Mouse (Mus musculus) intestine, embryonic 16.5 days (tissue): ENCODE measurements at regions not wholly inside any gene's neighbourhood (a gene's known extent, or its start where the extent isn't known, plus 50 kb on each side); places are given as distances from the start of the nearest gene placed in this dataset.

Experiments used
- ATAC-seq: fragments of 200-750 bp; cut with Nextera tagmentation; 2 replicates; pipeline ENCODE4 v1.8.0; 2017; ENCODE audit warnings: moderate TSS enrichment, moderate library complexity
- H3K27ac ChIP-seq: fragments of 300-500 bp; sonication (generic); 2 replicates; pipeline ENCODE4 v1.5.1; 2014; ENCODE audit warnings: mild to moderate bottlenecking, low read length
- H3K27me3 ChIP-seq: fragments of 300-500 bp; sonication (generic); replicated peaks from 2 replicates; pipeline ENCODE4 v1.6.1; 2014; ENCODE audit warnings: low read length, control low read depth, mixed read lengths; ENCODE audit not compliant: control insufficient read depth, insufficient read depth
- H3K36me3 ChIP-seq: fragments of 300-500 bp; sonication (generic); 2 replicates; pipeline ENCODE4 v1.6.1; 2014; ENCODE audit warnings: low read length, control low read depth; ENCODE audit not compliant: control insufficient read depth, insufficient read depth
- H3K4me1 ChIP-seq: fragments of 300-500 bp; sonication (generic); 2 replicates; pipeline ENCODE4 v1.6.1; 2014; ENCODE audit warnings: low read length, control low read depth, mixed read lengths; ENCODE audit not compliant: control insufficient read depth, insufficient read depth
- H3K4me2 ChIP-seq: fragments of 300-500 bp; sonication (generic); 2 replicates; pipeline ENCODE4 v1.6.1; 2014; ENCODE audit warnings: low read depth, low read length, control low read depth
- H3K4me3 ChIP-seq: fragments of 300-500 bp; sonication (generic); 2 replicates; pipeline ENCODE4 v1.5.1; 2014; ENCODE audit warnings: mild to moderate bottlenecking, low read length
- H3K9ac ChIP-seq: fragments of 300-500 bp; sonication (generic); 2 replicates; pipeline ENCODE4 v1.6.1; 2014; ENCODE audit warnings: low read depth, low read length
- H3K9me3 ChIP-seq: fragments of 300-500 bp; sonication (generic); 2 replicates; pipeline ENCODE4 v1.6.1; 2016; ENCODE audit warnings: low read length, control low read depth; ENCODE audit not compliant: control insufficient read depth
- WGBS: fragments of 180-500 bp; shearing (Covaris S2); extraction: QIAGEN DNeasy Blood & Tissue Kit; methylation state at CpG from one replicate; pipeline ENCODE4 v1.1.7; 2014; 5-methylcytosine and 5-hydroxymethylcytosine counted together

- no peak for ATAC-seq
- WGBS: 78% methylated on average over 6 of the region's 6 CpGs
- Histone ChIP-seq H3K4me1 (peaks cover 2% of the 10 kb centered on the region), H3K27me3 (no peaks in the 10 kb centered on the region), H3K9me3 (0 out of 2 replicates have a peak, but pooled peaks cover 4% of the 10 kb centered on the region), H3K36me3 (no peaks in the 10 kb centered on the region), H3K9ac (no peak overlapping the region), H3K4me3 (no peak overlapping the region), H3K27ac (no peak overlapping the region), H3K4me2 (no peak overlapping the region)
These were observed 261.7 kb downstream of the Adgrl2 start for GRCm38 (mm10) chr3:148728513-148729241.

GRCm38 (mm10) chr3:148726596-148727331 lies 263.6 kb downstream of the Adgrl2 start:
- 48% methylated on average over 10 of the region's 10 CpGs for WGBS
- no peak for ATAC-seq
- H3K4me1 ChIP-seq: no peaks in the 10 kb centered on the region
- no peak overlapping the region for H3K4me2 ChIP-seq
- no peak overlapping the region for H3K9ac ChIP-seq
- H3K4me3 ChIP-seq: no peak overlapping the region
- 0 out of 2 replicates have a peak, but pooled peaks cover 4% of the 10 kb centered on the region for H3K9me3 ChIP-seq
- no peaks in the 10 kb centered on the region for H3K36me3 ChIP-seq
- no peaks in the 10 kb centered on the region for H3K27me3 ChIP-seq
- no peak overlapping the region for H3K27ac ChIP-seq

- H3K4me2 ChIP-seq: no peak overlapping the region
- 81% methylated on average over 7 of the region's 7 CpGs for WGBS
- ATAC-seq: no peak
- H3K9me3 ChIP-seq: no peaks in the 10 kb centered on the region
- no peak overlapping the region for H3K9ac ChIP-seq
- H3K4me1 ChIP-seq: no peaks in the 10 kb centered on the region
- H3K27me3 ChIP-seq: no peaks in the 10 kb centered on the region
- H3K27ac ChIP-seq: no peak overlapping the region
- H3K36me3 ChIP-seq: no peaks in the 10 kb centered on the region
- H3K4me3 ChIP-seq: no peak overlapping the region
These were observed 293.8 kb downstream of the Adgrl2 start for GRCm38 (mm10) chr3:148696555-148696954.

GRCm38 (mm10) chr3:148695453-148695852 lies 294.9 kb downstream of the Adgrl2 start:
- Histone ChIP-seq H3K27me3 (no peaks in the 10 kb centered on the region), H3K4me3 (no peak overlapping the region), H3K4me2 (no peak overlapping the region), H3K27ac (no peak overlapping the region), H3K9ac (no peak overlapping the region), H3K36me3 (no peaks in the 10 kb centered on the region), H3K4me1 (no peaks in the 10 kb centered on the region), H3K9me3 (no peaks in the 10 kb centered on the region)
- WGBS: 89% methylated on average over 6 of the region's 6 CpGs
- no peak for ATAC-seq

GRCm38 (mm10) chr3:148683181-148683580 lies 307.2 kb downstream of the Adgrl2 start:
- ATAC-seq: no peak
- Histone ChIP-seq H3K9me3 (no peaks in the 10 kb centered on the region), H3K36me3 (no peaks in the 10 kb centered on the region), H3K27me3 (no peaks in the 10 kb centered on the region), H3K4me3 (no peak overlapping the region), H3K27ac (no peak overlapping the region), H3K4me2 (no peak overlapping the region), H3K9ac (no peak overlapping the region), H3K4me1 (no peaks in the 10 kb centered on the region)

GRCm38 (mm10) chr3:148682445-148682994 lies 307.8 kb downstream of the Adgrl2 start:
- Histone ChIP-seq H3K27ac (no peak overlapping the region), H3K4me3 (no peak overlapping the region), H3K36me3 (no peaks in the 10 kb centered on the region), H3K4me1 (no peaks in the 10 kb centered on the region), H3K9me3 (no peaks in the 10 kb centered on the region), H3K9ac (no peak overlapping the region), H3K4me2 (no peak overlapping the region), H3K27me3 (no peaks in the 10 kb centered on the region)
- WGBS: 86% methylated on average over 6 of the region's 6 CpGs
- ATAC-seq: no peak

- ATAC-seq: no peak
- H3K27me3 ChIP-seq: no peaks in the 10 kb centered on the region
- H3K4me2 ChIP-seq: no peak overlapping the region
- no peaks in the 10 kb centered on the region for H3K9me3 ChIP-seq
- H3K9ac ChIP-seq: no peak overlapping the region
- no peak overlapping the region for H3K4me3 ChIP-seq
- H3K36me3 ChIP-seq: no peaks in the 10 kb centered on the region
- 80% methylated on average over 2 of the region's 2 CpGs for WGBS
- no peak overlapping the region for H3K27ac ChIP-seq
- no peaks in the 10 kb centered on the region for H3K4me1 ChIP-seq
These were observed 309.2 kb downstream of the Adgrl2 start for GRCm38 (mm10) chr3:148681186-148681585.

- ATAC-seq: no peak
- H3K9ac ChIP-seq: no peak overlapping the region
- WGBS: 74% methylated on average over 8 of the region's 8 CpGs
- H3K9me3 ChIP-seq: no peaks in the 10 kb centered on the region
- H3K27me3 ChIP-seq: no peaks in the 10 kb centered on the region
- H3K36me3 ChIP-seq: no peaks in the 10 kb centered on the region
- H3K4me1 ChIP-seq: no peaks in the 10 kb centered on the region
- no peak overlapping the region for H3K4me2 ChIP-seq
- no peak overlapping the region for H3K4me3 ChIP-seq
- no peak overlapping the region for H3K27ac ChIP-seq
These were observed 309.6 kb downstream of the Adgrl2 start for GRCm38 (mm10) chr3:148680737-148681136.

- 85% methylated on average over 4 of the region's 4 CpGs for WGBS
- ATAC-seq: no peak
- H3K27ac ChIP-seq: no peak overlapping the region
These were observed 310.3 kb downstream of the Adgrl2 start for GRCm38 (mm10) chr3:148680086-148680485.

More at GRCm38 (mm10) chr3:148680086-148680485, 310.3 kb downstream of the Adgrl2 start:
- Histone ChIP-seq H3K9ac (no peak overlapping the region), H3K9me3 (no peaks in the 10 kb centered on the region), H3K4me3 (no peak overlapping the region), H3K4me2 (no peak overlapping the region), H3K4me1 (no peaks in the 10 kb centered on the region), H3K36me3 (no peaks in the 10 kb centered on the region), H3K27me3 (no peaks in the 10 kb centered on the region)
